Mouse (Mus musculus) megakaryocyte, adult 5-6 weeks (primary cell): ENCODE data around the gene Cdnf. TPM values are rescaled to one million over a fixed set of nuclear protein-coding genes. Genes with fewer than 3 reads are reported as not detected.

Experiments used
- total RNA-seq, 2 experiments: library from RNA; stranded (forward) in 1 of 2; stranded (reverse) in 1 of 2; fragments of 153-499, 151-499 nt in 1 of 2; fragments of 221-1000, 200-1000 nt in 1 of 2; gene quantifications; 2 replicates each; pipeline versions ENCODE4 v1.2.3 to v1.2.4; 2015 to 2017

Gene Cdnf
- total RNA-seq, 2 experiments from 2014 or later = 0.47 to 0.55 TPM

Other genes starting within 250 kb of the Cdnf start
- 12.5 and 14.0 TPM in 2 replicates for gene Nmt2, start 228.8 kb upstream of the Cdnf start, total RNA-seq (2015)
- gene Nmt2, start 228.8 kb upstream of the Cdnf start, total RNA-seq (2017) = 17.0 and 21.9 TPM in 2 replicates
- 7.6 and 7.9 TPM in 2 replicates for gene Rpp38, start 180.4 kb upstream of the Cdnf start, total RNA-seq (2015)
- 1.5 and 1.7 TPM in 2 replicates for gene Rpp38, start 180.4 kb upstream of the Cdnf start, total RNA-seq (2017)
- not detected in 2 replicates for gene Acbd7, start 176.9 kb upstream of the Cdnf start, total RNA-seq (2015)
- gene Acbd7, start 176.9 kb upstream of the Cdnf start, total RNA-seq (2017) = not detected in 2 replicates
- gene Olah, start 115.8 kb upstream of the Cdnf start, total RNA-seq (2015) = not detected in 2 replicates
- gene Olah, start 115.8 kb upstream of the Cdnf start, total RNA-seq (2017) = not detected in 2 replicates
- gene Meig1, start 90.4 kb upstream of the Cdnf start, total RNA-seq (2015) = not detected in 2 replicates
- gene Meig1, start 90.4 kb upstream of the Cdnf start, total RNA-seq (2017) = not detected in 2 replicates
- 27.2 and 34.7 TPM in 2 replicates for gene Dclre1c, start 88.9 kb upstream of the Cdnf start, total RNA-seq (2015)
- gene Dclre1c, start 88.9 kb upstream of the Cdnf start, total RNA-seq (2017) = 21.5 and 36.0 TPM in 2 replicates
- gene Suv39h2, start 38.0 kb upstream of the Cdnf start, total RNA-seq (2015) = 7.5 and 8.6 TPM in 2 replicates
- 6.9 and 10.2 TPM in 2 replicates for gene Suv39h2, start 38.0 kb upstream of the Cdnf start, total RNA-seq (2017)
- gene Gm45902, start 240 bp upstream of the Cdnf start, total RNA-seq (2015) = 3.3 and 4.1 TPM in 2 replicates
- gene Gm45902, start 240 bp upstream of the Cdnf start, total RNA-seq (2017) = 7.5 and 8.7 TPM in 2 replicates
- 49.2 and 67.3 TPM in 2 replicates for gene Hspa14, start 216 bp upstream of the Cdnf start, total RNA-seq (2015)
- gene Hspa14, start 216 bp upstream of the Cdnf start, total RNA-seq (2017) = 124 and 125 TPM in 2 replicates
- 794 and 805 TPM in 2 replicates for gene Fam107b, start 57.5 kb downstream of the Cdnf start, total RNA-seq (2015)
- gene Fam107b, start 57.5 kb downstream of the Cdnf start, total RNA-seq (2017) = 673 and 930 TPM in 2 replicates